Mouse (Mus musculus) E14TG2a.4 (cell line): ENCODE data around the gene Cdk12.

ENCODE experiments used
- CTCF ChIP-seq: conservative IDR thresholded peaks from 2 replicates; pipeline ENCODE4 v1.5.1; 2014; ENCODE audit warnings: low read length
- POU5F1 ChIP-seq: IDR thresholded peaks from 2 replicates; pipeline ENCODE4 v1.6.1; 2014; ENCODE audit warnings: low read length, borderline replicate concordance

- TF ChIP-seq CTCF, result no peak
- TF ChIP-seq POU5F1, result no peak
These were observed 50.9 kb downstream of the Cdk12 start for GRCm38 (mm10) chr11:98253807-98254206.
